Mouse (Mus musculus): ENCODE results near the gene Pbx1.

GRCm38 (mm10) chr1:168476216-168476897, 44.3 kb upstream of the Pbx1 start:
- TF ChIP-seq CTCF (conservative IDR thresholded peaks at IDR 0.05; ENCODE audit: low read length) (no peak), POU5F1 (IDR thresholded peaks at IDR 0.05; ENCODE audit: borderline replicate concordance, low read length) (no peak), NANOG (IDR thresholded peaks at IDR 0.05; ENCODE audit: borderline replicate concordance, low read length) (no peak)
